Mouse (Mus musculus): ENCODE data around the gene Pald1.

GRCm38 (mm10) chr10:61378050-61378449 is 5.3 kb downstream of the Pald1 start:
- TF ChIP-seq CTCF (IDR thresholded peaks at IDR 0.05; ENCODE audit: borderline replicate concordance, insufficient read depth, low read length) (no peak), POLR2A (IDR thresholded peaks at IDR 0.05; ENCODE audit: low read depth, low read length) (no peak)
